Mouse (Mus musculus): ENCODE measurements around the gene Ccdc169.
"Not testable (repeated sequence)": the region's sequence is repeated elsewhere in the genome, so short reads cannot be mapped to it uniquely, and the experiment has no call there.

Ccdc169 gene

DNA sequence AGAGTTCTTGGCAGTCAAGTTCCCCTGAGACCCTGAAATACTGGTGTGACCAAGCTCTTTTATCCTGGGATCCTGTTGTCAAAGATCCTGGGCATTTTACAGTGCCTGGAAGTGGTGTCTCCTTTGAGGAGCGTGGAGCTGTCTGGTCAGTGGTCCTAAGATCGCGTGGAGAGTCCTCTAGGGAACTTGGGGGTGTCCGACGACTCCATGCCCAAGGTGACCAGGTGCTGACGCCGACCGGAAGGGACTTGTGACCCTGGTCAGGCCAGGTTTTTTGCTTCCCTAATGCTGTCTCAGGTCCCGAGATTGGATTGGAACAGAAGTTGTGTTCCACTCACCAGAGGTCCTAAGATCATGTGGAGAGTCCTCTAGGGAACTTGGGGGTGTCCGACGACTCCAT, 66.5 kb downstream of the Ccdc169 start:
- DNase-seq: not testable (repeated sequence)

DNA sequence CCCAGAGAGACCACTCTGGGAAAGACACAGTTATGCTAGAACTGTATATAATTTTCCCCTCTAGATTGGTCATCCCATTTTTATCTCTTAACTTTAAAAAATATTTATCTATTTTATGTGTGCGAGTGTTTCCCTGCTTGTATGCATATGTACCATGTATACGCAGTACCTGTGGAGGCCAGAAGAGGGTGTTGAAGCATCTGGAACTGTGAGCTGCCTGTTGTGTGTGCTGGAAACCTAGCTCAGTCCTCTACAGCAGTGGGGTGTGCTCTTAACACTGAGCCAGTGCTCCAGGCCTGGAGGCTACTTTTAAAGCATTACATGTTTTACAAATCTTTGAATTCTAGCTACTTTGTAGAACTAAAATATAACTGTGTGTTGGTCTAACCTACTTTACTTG, 69.3 kb downstream of the Ccdc169 start:
- DNase-seq: no peak

DNA sequence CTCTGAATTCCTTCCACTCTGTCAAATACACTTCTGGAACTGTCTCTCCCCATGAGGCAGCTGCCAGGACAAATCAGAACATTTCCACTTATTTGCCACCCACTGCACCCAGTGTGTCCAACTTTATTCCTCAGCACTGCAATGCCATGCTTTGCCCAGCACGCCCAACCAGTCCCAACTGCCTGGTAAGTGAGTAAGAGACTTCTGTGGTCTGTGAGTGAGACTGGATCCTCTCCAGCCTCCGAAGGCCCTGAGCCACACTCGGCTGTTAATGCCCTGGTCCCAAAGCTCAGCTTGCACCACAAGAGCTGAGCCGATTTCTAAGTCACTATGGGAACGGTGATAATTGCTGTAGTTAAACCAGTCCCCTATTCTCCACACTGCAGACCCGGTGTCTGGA, 70.5 kb downstream of the Ccdc169 start:
- no peak for DNase-seq

DNA sequence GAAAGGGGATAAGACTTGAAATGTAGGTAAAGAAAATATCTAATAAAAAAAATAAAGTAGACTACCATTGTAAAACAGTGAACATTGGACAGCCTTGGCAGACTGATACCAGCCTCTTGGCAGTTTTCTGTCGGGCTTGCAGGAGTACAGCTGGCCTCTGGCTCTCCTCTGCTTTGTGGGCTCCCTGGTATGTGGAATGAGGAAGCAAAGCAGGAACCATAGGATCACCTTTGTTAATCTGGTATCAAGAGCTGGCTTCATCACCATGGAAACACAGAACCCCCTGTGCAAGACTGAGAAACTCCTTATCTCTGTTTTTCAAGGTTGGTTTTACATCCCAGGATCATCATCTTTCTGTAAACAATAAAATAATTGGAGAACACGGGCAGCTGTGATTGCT, 75.1 kb downstream of the Ccdc169 start:
- no peak for DNase-seq

DNA sequence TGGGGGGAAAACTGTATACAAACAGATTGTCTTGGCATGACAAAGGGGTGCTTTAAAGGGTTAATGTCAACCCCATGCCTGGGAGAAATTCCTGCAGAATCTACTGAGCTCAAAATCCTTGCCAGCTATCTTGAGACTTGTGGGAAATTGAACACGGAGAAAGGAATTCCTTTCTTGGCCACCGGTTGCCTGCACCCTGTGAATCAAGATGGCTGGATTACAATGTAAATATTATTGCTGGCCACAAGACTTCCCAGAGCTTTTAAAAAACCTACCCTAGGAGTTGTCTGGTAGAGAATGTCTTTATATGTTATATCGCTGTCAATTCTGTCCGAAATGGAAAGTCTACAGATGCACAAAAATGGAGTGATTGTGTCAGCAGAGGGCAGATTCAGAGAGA, 76.6 kb downstream of the Ccdc169 start:
- no peak for DNase-seq

DNA sequence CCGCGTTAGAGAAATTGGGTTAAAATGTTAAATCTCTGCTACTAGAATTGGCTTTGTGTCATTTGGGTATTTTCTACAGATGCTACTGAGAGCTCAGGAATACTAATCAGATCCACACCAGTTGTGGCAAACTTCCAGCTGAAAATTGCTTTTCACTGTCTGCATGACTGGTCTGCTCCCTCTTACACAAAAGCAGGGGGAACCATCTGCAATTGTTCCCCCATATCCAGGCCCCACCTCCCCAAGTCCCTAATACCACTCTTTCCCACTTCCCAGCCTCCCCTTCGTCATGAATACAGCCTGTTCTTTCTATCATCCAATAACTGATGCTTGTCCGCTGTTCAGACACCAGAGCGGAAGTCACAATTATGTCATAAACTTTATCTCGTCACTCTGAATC, 77.3 kb downstream of the Ccdc169 start:
- DNase-seq: no peak

DNA sequence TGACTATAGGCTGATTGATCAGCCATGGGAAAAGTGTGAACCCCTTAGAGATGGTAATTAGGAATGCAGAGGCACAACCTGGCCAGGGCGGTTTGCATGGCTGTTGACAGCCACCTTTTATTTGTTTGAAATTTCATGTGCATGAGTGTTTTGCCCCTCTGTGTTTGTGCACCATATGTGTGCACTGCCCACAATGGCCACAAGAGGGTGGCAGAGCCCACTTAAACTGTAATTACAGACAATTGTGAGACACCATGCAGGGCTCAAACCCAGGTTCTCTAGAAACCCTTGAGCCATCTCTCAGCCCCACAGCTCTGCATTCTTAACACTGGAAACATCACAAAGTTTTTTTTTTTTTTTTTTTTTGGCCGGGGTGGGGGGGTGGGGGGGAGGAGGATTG, 85.4 kb downstream of the Ccdc169 start:
- no peak for DNase-seq
